Mouse (Mus musculus): ENCODE measurements around the gene Crybg2. TPM values are rescaled to one million over a fixed set of nuclear protein-coding genes. Genes with fewer than 3 reads are reported as not detected.

The Crybg2 gene
- total and polyA plus RNA-seq, 2 experiments from 2014 or later = 0.08 TPM; not detected in 1

GRCm38 (mm10) chr4:134107730-134108129 lies 47.1 kb downstream of the Crybg2 start:
- H3K4me3 ChIP-seq (ENCODE audit: low read depth, low read length) = no peak overlapping the region
- no peak overlapping the region for H3K27ac ChIP-seq (ENCODE audit: low read depth)
- no peaks in the 10 kb centered on the region for H3K27me3 ChIP-seq (ENCODE audit: control insufficient read depth, insufficient read depth, low read length)
- peaks cover 3% of the 10 kb centered on the region; the same call in 1 of the 2 replicates for H3K4me1 ChIP-seq (ENCODE audit: control insufficient read depth, insufficient read depth)
- TF ChIP-seq EP300 (IDR thresholded peaks at IDR 0.05; ENCODE audit: low read depth) (no peak), CTCF (IDR thresholded peaks at IDR 0.05; ENCODE audit: low read depth) (no peak)
- H3K36me3 ChIP-seq (replicated peaks; ENCODE audit: control insufficient read depth, insufficient read depth, low read length) = no peaks in the 10 kb centered on the region
- DNase-seq (ENCODE audit: low spot score) (no peak), ATAC-seq (ENCODE audit: insufficient read depth, low read depth) (no peak)
- H3K9me3 ChIP-seq (replicated peaks; ENCODE audit: control insufficient read depth, low read length) = no peaks in the 10 kb centered on the region
- H3K9ac ChIP-seq (replicated peaks; ENCODE audit: low read depth, low read length) = no peak overlapping the region
- no peak overlapping the region for H3K4me2 ChIP-seq (ENCODE audit: low read depth, low read length)
- 80% methylated on average over 7 of the region's 7 CpGs for WGBS

GRCm38 (mm10) chr4:134108196-134108595 lies 47.6 kb downstream of the Crybg2 start:
- no peak overlapping the region for H3K9ac ChIP-seq (replicated peaks; ENCODE audit: low read depth, low read length)
- ATAC-seq (ENCODE audit: insufficient read depth, low read depth) = no peak
- TF ChIP-seq CTCF (IDR thresholded peaks at IDR 0.05; ENCODE audit: low read depth) = no peak
- 47% methylated on average over 5 of the region's 5 CpGs for WGBS
- no peaks in the 10 kb centered on the region for H3K36me3 ChIP-seq (replicated peaks; ENCODE audit: control insufficient read depth, insufficient read depth, low read length)
- no peak for DNase-seq (ENCODE audit: low spot score)
- H3K9me3 ChIP-seq (replicated peaks; ENCODE audit: control insufficient read depth, low read length) = no peaks in the 10 kb centered on the region
- no peak overlapping the region for H3K27ac ChIP-seq (ENCODE audit: low read depth)
- no peak overlapping the region for H3K4me3 ChIP-seq (ENCODE audit: low read depth, low read length)
- H3K4me1 ChIP-seq (ENCODE audit: control insufficient read depth, insufficient read depth) = no peaks in the 10 kb centered on the region
- H3K4me2 ChIP-seq (ENCODE audit: low read depth, low read length) = no peak overlapping the region
- H3K27me3 ChIP-seq (ENCODE audit: control insufficient read depth, insufficient read depth, low read length) = no peaks in the 10 kb centered on the region

- H3K9ac ChIP-seq (replicated peaks; ENCODE audit: low read depth, low read length) = no peak overlapping the region
- H3K4me2 ChIP-seq (ENCODE audit: low read depth, low read length) = no peak overlapping the region
- 35% methylated on average over 3 of the region's 3 CpGs for WGBS
- H3K36me3 ChIP-seq (replicated peaks; ENCODE audit: control insufficient read depth, insufficient read depth, low read length) = no peaks in the 10 kb centered on the region
- DNase-seq (ENCODE audit: low spot score) (no peak), ATAC-seq (ENCODE audit: insufficient read depth, low read depth) (no peak)
- no peaks in the 10 kb centered on the region for H3K27me3 ChIP-seq (ENCODE audit: control insufficient read depth, insufficient read depth, low read length)
- H3K9me3 ChIP-seq (replicated peaks; ENCODE audit: control insufficient read depth, low read length) = no peaks in the 10 kb centered on the region
- H3K4me3 ChIP-seq (ENCODE audit: low read depth, low read length) = no peak overlapping the region
- TF ChIP-seq CTCF (IDR thresholded peaks at IDR 0.05; ENCODE audit: low read depth) = no peak
- no peak for TF ChIP-seq EP300 (IDR thresholded peaks at IDR 0.05; ENCODE audit: low read depth)
- H3K4me1 ChIP-seq (ENCODE audit: control insufficient read depth, insufficient read depth) = no peaks in the 10 kb centered on the region
- H3K27ac ChIP-seq (ENCODE audit: low read depth) = no peak overlapping the region
Observed at GRCm38 (mm10) chr4:134110653-134111052, 50.0 kb downstream of the Crybg2 start.

- H3K27me3 ChIP-seq (ENCODE audit: control insufficient read depth, insufficient read depth, low read length) = no peaks in the 10 kb centered on the region
- TF ChIP-seq CTCF (IDR thresholded peaks at IDR 0.05; ENCODE audit: low read depth) (no peak), EP300 (IDR thresholded peaks at IDR 0.05; ENCODE audit: low read depth) (no peak)
- no peak for ATAC-seq (ENCODE audit: insufficient read depth, low read depth)
- H3K4me2 ChIP-seq (ENCODE audit: low read depth, low read length) = no peak overlapping the region
- no peaks in the 10 kb centered on the region for H3K9me3 ChIP-seq (replicated peaks; ENCODE audit: control insufficient read depth, low read length)
- no peak overlapping the region for H3K9ac ChIP-seq (replicated peaks; ENCODE audit: low read depth, low read length)
- no peaks in the 10 kb centered on the region for H3K4me1 ChIP-seq (ENCODE audit: control insufficient read depth, insufficient read depth)
- 56% methylated on average over 6 of the region's 6 CpGs for WGBS
- H3K27ac ChIP-seq (ENCODE audit: low read depth) = no peak overlapping the region
- no peak overlapping the region for H3K4me3 ChIP-seq (ENCODE audit: low read depth, low read length)
- DNase-seq (ENCODE audit: low spot score) = no peak
- H3K36me3 ChIP-seq (replicated peaks; ENCODE audit: control insufficient read depth, insufficient read depth, low read length) = no peaks in the 10 kb centered on the region
Observed at GRCm38 (mm10) chr4:134112403-134112802, 51.8 kb downstream of the Crybg2 start.

- Histone ChIP-seq H3K27me3 (ENCODE audit: control insufficient read depth, insufficient read depth, low read length) (no peaks in the 10 kb centered on the region), H3K27ac (ENCODE audit: low read depth) (no peak overlapping the region), H3K4me3 (ENCODE audit: low read depth, low read length) (no peak overlapping the region), H3K4me2 (ENCODE audit: low read depth, low read length) (no peak overlapping the region), H3K9me3 (replicated peaks; ENCODE audit: control insufficient read depth, low read length) (no peaks in the 10 kb centered on the region), H3K9ac (replicated peaks; ENCODE audit: low read depth, low read length) (no peak overlapping the region), H3K4me1 (ENCODE audit: control insufficient read depth, insufficient read depth) (no peaks in the 10 kb centered on the region), H3K36me3 (replicated peaks; ENCODE audit: control insufficient read depth, insufficient read depth, low read length) (no peaks in the 10 kb centered on the region)
- DNase-seq (ENCODE audit: low spot score) (no peak), ATAC-seq (ENCODE audit: insufficient read depth, low read depth) (no peak)
- 61% methylated on average over 10 of the region's 10 CpGs for WGBS
- TF ChIP-seq CTCF (IDR thresholded peaks at IDR 0.05; ENCODE audit: low read depth) (no peak), EP300 (IDR thresholded peaks at IDR 0.05; ENCODE audit: low read depth) (no peak)
Observed at GRCm38 (mm10) chr4:134113356-134113994, 52.9 kb downstream of the Crybg2 start.

- no peak for ATAC-seq (ENCODE audit: insufficient read depth, low read depth)
- no peak overlapping the region for H3K4me3 ChIP-seq (ENCODE audit: low read depth, low read length)
- H3K27me3 ChIP-seq (ENCODE audit: control insufficient read depth, insufficient read depth, low read length) = no peaks in the 10 kb centered on the region
- 99% methylated on average over 4 of the region's 4 CpGs for WGBS
- DNase-seq (ENCODE audit: low spot score) = no peak
- H3K4me2 ChIP-seq (ENCODE audit: low read depth, low read length) = no peak overlapping the region
- no peaks in the 10 kb centered on the region for H3K9me3 ChIP-seq (replicated peaks; ENCODE audit: control insufficient read depth, low read length)
- 0 out of 2 replicates have a peak, but pooled peaks cover 2% of the 10 kb centered on the region for H3K4me1 ChIP-seq (ENCODE audit: control insufficient read depth, insufficient read depth)
- no peak for TF ChIP-seq EP300 (IDR thresholded peaks at IDR 0.05; ENCODE audit: low read depth)
- TF ChIP-seq CTCF (IDR thresholded peaks at IDR 0.05; ENCODE audit: low read depth) = no peak
- H3K27ac ChIP-seq (ENCODE audit: low read depth) = no peak overlapping the region
- no peaks in the 10 kb centered on the region for H3K36me3 ChIP-seq (replicated peaks; ENCODE audit: control insufficient read depth, insufficient read depth, low read length)
- no peak overlapping the region for H3K9ac ChIP-seq (replicated peaks; ENCODE audit: low read depth, low read length)
Observed at GRCm38 (mm10) chr4:134114038-134114437, 53.4 kb downstream of the Crybg2 start.
